Mouse (Mus musculus) heart, postnatal 36 days (tissue): ENCODE results near the gene Cmip. TPM values are rescaled to one million over a fixed set of nuclear protein-coding genes. Genes with fewer than 3 reads are reported as not detected.

Experiments
- DNase-seq, 2 experiments: peaks; one replicate each; pipeline ENCODE4 v3.0.0; 2021 to 2022
- intact Hi-C: fragments of 180-260 bp; cut with DNase I; formaldehyde crosslinking; loops from one replicate; pipeline ENCODE4 v1.15.1; 2025
- total RNA-seq, 2 experiments: library from RNA; stranded (reverse); gene quantifications; 2 replicates each; pipeline ENCODE4 v1.2.3; 2021

Gene Cmip
- total RNA-seq, 2 experiments from 2014 or later, result 20.3 to 25.1 TPM

GRCm38 (mm10) chr8:117436786-117437185 is 179.9 kb downstream of the Cmip start:
- DNase-seq, result no peak
- intact Hi-C loops, result no loop called here

GRCm38 (mm10) chr8:117437616-117438015 is 180.8 kb downstream of the Cmip start:
- peak; percentile 35 to 44 for DNase-seq
- intact Hi-C loops, result no loop called here

GRCm38 (mm10) chr8:117440317-117440716 is 183.5 kb downstream of the Cmip start:
- intact Hi-C loops, result no loop called here
- no peak for DNase-seq

GRCm38 (mm10) chr8:117440759-117441158 is 183.9 kb downstream of the Cmip start:
- DNase-seq, result no peak
- intact Hi-C loops, result no loop called here

GRCm38 (mm10) chr8:117445507-117445906 is 188.6 kb downstream of the Cmip start:
- intact Hi-C loops, result no loop called here

GRCm38 (mm10) chr8:117446344-117446997 is 189.6 kb downstream of the Cmip start:
- intact Hi-C loops, result no loop called here
- DNase-seq, result no peak

More at GRCm38 (mm10) chr8:117445507-117445906, 188.6 kb downstream of the Cmip start:
- DNase-seq, result no peak

- intact Hi-C loops, result no loop called here
- no peak for DNase-seq
Measured at GRCm38 (mm10) chr8:117451072-117451471, 194.2 kb downstream of the Cmip start.

- intact Hi-C loops, result no loop called here
- DNase-seq, result no peak
Measured at GRCm38 (mm10) chr8:117453974-117454373, 197.1 kb downstream of the Cmip start.

GRCm38 (mm10) chr8:117454516-117455116 is 197.8 kb downstream of the Cmip start:
- DNase-seq, result no peak
- intact Hi-C loops, result no loop called here

- no peak for DNase-seq
- intact Hi-C loops, result no loop called here
Measured at GRCm38 (mm10) chr8:117455701-117456100, 198.8 kb downstream of the Cmip start.

- DNase-seq, result no peak
- intact Hi-C loops, result no loop called here
Measured at GRCm38 (mm10) chr8:117458440-117458839, 201.6 kb downstream of the Cmip start.

GRCm38 (mm10) chr8:117462701-117463284 is 205.9 kb downstream of the Cmip start:
- intact Hi-C loops, result loop anchor here (10.0 kb wide), 1 partner anchor 268 kb away; no protein-coding TSS in a partner anchor
- no peak for DNase-seq

- DNase-seq, result peak in 1 of 2 experiments; percentile 23
- intact Hi-C loops, result loop anchor here (10.0 kb wide), 1 partner anchor 270 kb away; no protein-coding TSS in a partner anchor
Measured at GRCm38 (mm10) chr8:117464525-117464924, 207.7 kb downstream of the Cmip start.

- intact Hi-C loops, result loop anchor here (1.0 to 10.0 kb wide), 3 partner anchors 79 to 270 kb away; no protein-coding TSS in a partner anchor
- DNase-seq, result peak; percentile 55 to 60
Measured at GRCm38 (mm10) chr8:117465250-117465649, 208.4 kb downstream of the Cmip start.

- no peak for DNase-seq
- intact Hi-C loops, result loop anchor here (10.0 kb wide), 1 partner anchor 273 kb away; no protein-coding TSS in a partner anchor
Measured at GRCm38 (mm10) chr8:117467466-117467865, 210.6 kb downstream of the Cmip start.

- intact Hi-C loops, result loop anchor here (10.0 kb wide), 2 partner anchors 275 to 525 kb away; partner anchors contain the start of gene Atmin
- DNase-seq, result no peak
Measured at GRCm38 (mm10) chr8:117469431-117470341, 212.8 kb downstream of the Cmip start.

GRCm38 (mm10) chr8:117470342-117470781 is 213.5 kb downstream of the Cmip start:
- peak; percentile 54 to 58 for DNase-seq

GRCm38 (mm10) chr8:117471174-117471573 is 214.3 kb downstream of the Cmip start:
- intact Hi-C loops, result loop anchor here (1.0 to 10.0 kb wide), 2 partner anchors 247 to 526 kb away; partner anchors contain the start of gene Atmin
- DNase-seq, result peak; percentile 70 to 81

More at GRCm38 (mm10) chr8:117470342-117470781, 213.5 kb downstream of the Cmip start:
- intact Hi-C loops, result loop anchor here (10.0 kb wide), 1 partner anchor 526 kb away; the partner anchor contains the start of gene Atmin

- intact Hi-C loops, result loop anchor here (1.0 to 10.0 kb wide), 2 partner anchors 247 to 527 kb away; partner anchors contain the start of gene Atmin
- DNase-seq, result no peak
Measured at GRCm38 (mm10) chr8:117471655-117472054, 214.8 kb downstream of the Cmip start.

- intact Hi-C loops, result loop anchor here (10.0 kb wide), 1 partner anchor 528 kb away; the partner anchor contains the start of gene Atmin
- no peak for DNase-seq
Measured at GRCm38 (mm10) chr8:117472332-117472731, 215.5 kb downstream of the Cmip start.
